Mouse (Mus musculus): ENCODE results near the gene Erich4.

DNA sequence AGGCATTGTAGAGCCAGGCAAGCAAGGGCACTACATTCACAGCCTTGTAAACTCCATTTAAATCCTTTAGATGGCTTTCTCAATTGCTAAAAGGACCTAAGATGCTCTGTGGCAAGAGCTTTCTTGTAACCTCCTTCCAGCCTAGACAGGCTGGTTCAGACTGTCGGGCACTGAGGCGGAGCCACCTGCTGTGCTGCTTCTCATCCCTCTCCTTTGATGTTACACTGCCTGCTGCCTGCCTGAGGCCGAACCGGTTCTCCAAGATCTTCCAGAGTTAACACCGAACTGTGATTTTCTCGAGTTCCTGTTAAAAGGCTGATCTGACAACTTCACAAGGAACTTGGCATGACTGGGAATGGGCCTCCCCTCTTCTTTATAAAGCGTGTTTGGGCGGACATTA is 39.8 kb downstream of the Erich4 start:
- TF ChIP-seq GATA1 (IDR thresholded peaks at IDR 0.05; ENCODE audit: low read length): no peak
- no peak for TF ChIP-seq TAL1 (IDR thresholded peaks at IDR 0.05; ENCODE audit: low read length)
